Mouse (Mus musculus) forebrain, embryonic 14.5 days (tissue): ENCODE data around the gene Cdiptos. TPM values are rescaled to one million over a fixed set of nuclear protein-coding genes. Genes with fewer than 3 reads are reported as not detected.

ENCODE experiments used
- ATAC-seq: fragments of 200-750 bp; cut with Nextera tagmentation; 2 replicates; pipeline ENCODE4 v1.8.0; 2017; ENCODE audit warnings: mild to moderate bottlenecking, moderate library complexity
- DNase-seq: peaks from one replicate; pipeline ENCODE4 v3.0.0-alpha.2; 2015; ENCODE audit warnings: low spot score
- H3K27ac ChIP-seq: fragments of 300-500 bp; sonication (generic); 2 replicates; pipeline ENCODE4 v1.5.1; 2014; ENCODE audit warnings: low read depth, mild to moderate bottlenecking, control low read depth, low read length, moderate library complexity
- H3K27me3 ChIP-seq: fragments of 300-500 bp; sonication (generic); replicated peaks from 2 replicates; pipeline ENCODE4 v1.6.1; 2014; ENCODE audit warnings: low read length, control low read depth, mixed read lengths; ENCODE audit not compliant: control insufficient read depth, insufficient read depth
- H3K36me3 ChIP-seq: fragments of 300-500 bp; sonication (generic); 2 replicates; pipeline ENCODE4 v1.6.1; 2014; ENCODE audit warnings: low read length, control low read depth; ENCODE audit not compliant: control insufficient read depth, insufficient read depth
- H3K4me1 ChIP-seq: fragments of 300-500 bp; sonication (generic); 2 replicates; pipeline ENCODE4 v1.6.1; 2014; ENCODE audit warnings: antibody characterized with exemption, low read length, control low read depth; ENCODE audit not compliant: control insufficient read depth, insufficient read depth
- H3K4me2 ChIP-seq: fragments of 300-500 bp; sonication (generic); 2 replicates; pipeline ENCODE4 v1.6.1; 2014; ENCODE audit warnings: mild to moderate bottlenecking, control low read depth, low read length
- H3K4me3 ChIP-seq: fragments of 300-500 bp; sonication (generic); 2 replicates; pipeline ENCODE4 v1.5.1; 2014; ENCODE audit warnings: low read depth, low read length, control low read depth
- H3K9ac ChIP-seq: fragments of 300-500 bp; sonication (generic); 2 replicates; pipeline ENCODE4 v1.6.1; 2014; ENCODE audit warnings: mild to moderate bottlenecking, low read length, control low read depth, moderate library complexity
- H3K9me3 ChIP-seq: fragments of 300-500 bp; sonication (generic); replicated peaks from 2 replicates; pipeline ENCODE4 v1.6.1; 2016; ENCODE audit warnings: low read length, control low read depth, mixed read lengths; ENCODE audit not compliant: control insufficient read depth
- WGBS: fragments of 180-500 bp; shearing (Covaris S2); extraction: QIAGEN DNeasy Blood & Tissue Kit; methylation state at CpG from one replicate; pipeline ENCODE4 v1.1.7; 2014; 5-methylcytosine and 5-hydroxymethylcytosine counted together
- polyA plus RNA-seq: library from polyadenylated mRNA; unstranded; fragments of >200 nt; fragmentation: Nextera tagmentation; extraction: Ambion mirVana; gene quantifications from 2 replicates; pipeline ENCODE4 v1.2.1, GENCODE M21; 2014

Cdiptos gene
- polyA plus RNA-seq, 1 experiment from 2014 or later: 1.0 TPM

DNA sequence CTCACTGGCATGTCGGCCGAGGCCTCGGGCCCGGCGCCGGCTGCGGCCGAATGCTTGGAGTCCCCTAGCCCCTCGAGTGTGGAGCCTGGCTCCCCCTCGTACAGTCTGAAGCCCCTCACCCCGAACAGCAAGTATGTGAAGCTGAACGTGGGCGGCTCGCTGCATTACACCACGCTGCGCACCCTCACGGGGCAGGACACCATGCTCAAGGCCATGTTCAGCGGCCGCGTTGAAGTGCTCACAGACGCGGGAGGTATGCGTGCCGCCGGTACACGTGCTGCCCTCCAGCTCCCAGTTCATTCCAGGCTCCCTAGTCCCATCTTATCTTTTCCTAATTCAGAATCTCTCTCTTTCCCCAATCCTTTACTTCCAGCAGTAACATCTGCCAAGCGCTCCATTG, 46.9 kb downstream of the Cdiptos start:
- H3K4me2 ChIP-seq: peak overlapping the region; percentile 89
- H3K36me3 ChIP-seq: peaks cover 20% of the 10 kb centered on the region
- H3K4me1 ChIP-seq: peaks cover 9% of the 10 kb centered on the region
- ATAC-seq: peak; percentile 79
- H3K27ac ChIP-seq: peak overlapping the region; percentile 60; the same call in 1 of the 2 replicates
- no peaks in the 10 kb centered on the region for H3K9me3 ChIP-seq
- no peak for DNase-seq
- H3K27me3 ChIP-seq: no peaks in the 10 kb centered on the region
- H3K9ac ChIP-seq: peak overlapping the region; percentile 84
- peak overlapping the region; percentile 86 for H3K4me3 ChIP-seq
- WGBS: under 1% methylated on average over 27 of the region's 27 CpGs

DNA sequence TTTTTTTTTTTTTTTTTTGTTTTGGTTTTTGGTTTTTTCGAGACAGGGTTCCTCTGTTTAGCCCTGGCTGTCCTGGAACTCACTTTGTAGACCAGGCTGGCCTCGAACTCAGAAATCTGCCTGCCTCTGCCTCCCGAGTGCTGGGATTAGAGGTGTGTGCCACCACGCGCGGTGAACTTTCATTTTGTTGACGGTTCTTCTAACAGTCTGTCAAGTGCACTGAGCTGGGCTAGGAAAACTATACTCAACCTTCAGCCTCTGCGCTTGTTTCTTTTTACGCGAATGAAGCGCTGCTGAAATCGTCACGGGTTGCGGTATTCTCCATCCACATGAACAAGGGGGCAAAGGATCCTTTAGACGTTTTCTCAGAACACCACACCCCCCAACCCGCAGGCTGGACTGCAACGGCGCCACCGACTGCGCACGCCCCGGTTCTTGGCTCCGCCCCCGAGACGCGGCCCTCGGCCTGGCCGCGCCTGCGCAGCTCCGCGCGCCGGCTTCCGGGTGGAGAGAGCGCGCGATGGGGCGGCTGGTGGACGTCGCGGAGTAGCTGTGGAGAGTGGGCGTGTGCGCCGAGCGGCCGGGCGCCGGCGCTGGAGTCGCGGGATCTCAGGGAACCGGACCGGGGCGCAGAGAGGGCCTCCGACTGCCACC, 47.4 kb downstream of the Cdiptos start, which contains the start of gene Kctd13:
Gene Kctd13 (plus strand): TSS at position 496 of the 654 bp plus-strand sequence.
- H3K27me3 ChIP-seq: no peaks in the 10 kb centered on the region
- H3K27ac ChIP-seq: peak within 1 kb of the TSS; percentile 60; the same call in 1 of the 2 replicates
- peak within 1 kb of the TSS; percentile 89 for H3K4me2 ChIP-seq
- H3K9ac ChIP-seq: peak within 1 kb of the TSS; percentile 84
- H3K4me3 ChIP-seq: peak within 1 kb of the TSS; percentile 86
- ATAC-seq (peak; percentile 98), DNase-seq (peak; percentile 93)
- peaks cover 20% of the 10 kb centered on the region for H3K36me3 ChIP-seq
- peaks cover 9% of the 10 kb centered on the region for H3K4me1 ChIP-seq
- H3K9me3 ChIP-seq: no peaks in the 10 kb centered on the region
- WGBS: 4% methylated on average over 54 of the region's 56 CpGs

DNA sequence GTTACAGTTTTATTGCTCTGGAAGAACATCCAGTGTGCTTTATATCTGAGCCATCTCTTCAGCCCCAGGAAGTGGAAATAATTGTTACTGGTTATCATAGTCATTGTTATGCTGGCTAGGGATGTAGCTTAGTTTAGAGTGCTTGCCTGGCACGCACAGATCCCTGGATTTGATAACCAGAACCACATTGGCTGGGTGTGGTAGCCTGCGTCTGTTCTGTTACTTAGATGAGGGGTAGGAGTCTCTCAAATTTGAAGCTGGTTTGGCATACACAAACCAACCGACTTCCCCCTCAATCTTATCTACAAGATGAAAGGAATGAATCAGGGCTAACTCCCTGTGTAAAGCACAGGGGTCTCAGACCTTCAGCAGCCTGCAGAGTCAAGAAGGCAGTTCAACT, 49.6 kb downstream of the Cdiptos start:
- DNase-seq (no peak), ATAC-seq (no peak)
- no peak overlapping the region for H3K4me2 ChIP-seq
- H3K9ac ChIP-seq: no peak overlapping the region
- H3K9me3 ChIP-seq: no peaks in the 10 kb centered on the region
- H3K36me3 ChIP-seq: peaks cover 8% of the 10 kb centered on the region
- 70% methylated on average over 3 of the region's 3 CpGs for WGBS
- H3K4me1 ChIP-seq: peaks cover 15% of the 10 kb centered on the region
- no peak overlapping the region for H3K4me3 ChIP-seq
- no peak overlapping the region for H3K27ac ChIP-seq
- no peaks in the 10 kb centered on the region for H3K27me3 ChIP-seq

DNA sequence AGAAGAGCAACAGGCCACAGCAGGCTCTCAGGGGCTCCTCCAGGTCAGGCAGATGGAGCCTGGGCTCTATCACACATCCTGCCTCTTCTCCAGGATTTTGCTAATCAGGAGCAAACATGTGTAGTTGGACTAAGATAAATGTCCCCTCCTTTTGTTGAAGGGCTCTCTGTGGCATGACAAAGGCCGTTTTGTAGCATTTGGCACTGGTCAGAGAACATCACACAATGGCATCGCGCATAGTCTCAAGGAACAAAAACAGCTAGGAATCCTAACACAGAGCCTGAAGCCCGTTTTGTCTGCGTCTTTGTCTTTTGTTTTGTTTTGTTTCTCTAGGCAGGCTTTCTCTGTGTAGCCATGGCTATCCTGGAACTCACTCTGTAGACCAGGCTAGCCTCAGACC, 51.9 kb downstream of the Cdiptos start:
- no peaks in the 10 kb centered on the region for H3K9me3 ChIP-seq
- no peaks in the 10 kb centered on the region for H3K36me3 ChIP-seq
- no peak overlapping the region for H3K4me2 ChIP-seq
- no peaks in the 10 kb centered on the region for H3K27me3 ChIP-seq
- no peak overlapping the region for H3K27ac ChIP-seq
- 65% methylated on average over 5 of the region's 5 CpGs for WGBS
- DNase-seq: no peak
- H3K4me1 ChIP-seq: 0 out of 2 replicates have a peak, but pooled peaks cover 6% of the 10 kb centered on the region
- no peak overlapping the region for H3K4me3 ChIP-seq
- no peak overlapping the region for H3K9ac ChIP-seq
- ATAC-seq: no peak

DNA sequence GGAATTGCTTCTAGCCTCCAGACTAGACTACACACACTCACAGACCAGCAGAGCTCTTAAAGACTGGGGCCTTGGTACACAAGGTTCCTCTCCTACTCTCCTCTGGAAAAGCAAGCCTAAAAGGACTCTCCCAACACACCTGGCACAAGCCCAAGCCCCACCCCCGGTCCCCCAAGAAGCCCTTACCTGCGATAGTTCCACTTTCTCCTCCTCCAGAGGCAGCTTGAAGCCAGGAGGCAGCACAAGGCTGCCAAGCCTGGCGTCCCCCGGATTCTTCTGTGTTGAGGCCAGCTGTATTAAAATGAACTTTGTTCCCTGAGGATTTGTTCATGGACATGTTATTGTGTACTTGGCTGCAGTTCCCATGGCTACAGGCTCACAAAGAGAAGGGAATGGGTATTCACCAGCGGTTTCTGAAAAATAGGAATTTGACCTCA, 53.3 kb downstream of the Cdiptos start, which contains the start of gene Tmem219:
Gene Tmem219 (minus strand): TSS at position 294 of the 437 bp plus-strand sequence.
- Histone ChIP-seq H3K9me3 (no peaks in the 10 kb centered on the region), H3K4me2 (peak within 1 kb of the TSS; percentile 28), H3K36me3 (no peaks in the 10 kb centered on the region), H3K4me3 (no peak within 1 kb of the TSS), H3K27me3 (no peaks in the 10 kb centered on the region), H3K27ac (peak within 1 kb of the TSS; percentile 72), H3K9ac (peak within 1 kb of the TSS; percentile 50), H3K4me1 (0 out of 2 replicates have a peak, but pooled peaks cover 6% of the 10 kb centered on the region)
- DNase-seq: peak; percentile 76
- ATAC-seq: peak; percentile 60
- WGBS: 15% methylated on average over 5 of the region's 5 CpGs

Other genes with a start within 250 kb of the Cdiptos start
- gene Mapk3, start 216.5 kb downstream of the Cdiptos start, polyA plus RNA-seq: 90.8 and 99.7 TPM in 2 replicates
- gene Gdpd3, start 209.8 kb downstream of the Cdiptos start, polyA plus RNA-seq: 1.2 and 1.3 TPM in 2 replicates
- 206 and 230 TPM in 2 replicates for gene Ypel3, start 199.1 kb downstream of the Cdiptos start, polyA plus RNA-seq
- 0.42 and 0.47 TPM in 2 replicates for gene Tbx6, start 194.6 kb downstream of the Cdiptos start, polyA plus RNA-seq
- 231 and 256 TPM in 2 replicates for gene Ppp4c, start 183.6 kb downstream of the Cdiptos start, polyA plus RNA-seq
- 31.3 and 37.4 TPM in 2 replicates for gene Fam57b, start 178.4 kb downstream of the Cdiptos start, polyA plus RNA-seq
- not detected in 2 replicates for gene 4930451I11Rik, start 144.5 kb downstream of the Cdiptos start, polyA plus RNA-seq
- 4.9 and 6.7 TPM in 2 replicates for gene Doc2a, start 128.7 kb downstream of the Cdiptos start, polyA plus RNA-seq
- gene Hirip3, start 114.1 kb downstream of the Cdiptos start, polyA plus RNA-seq: 12.0 and 13.7 TPM in 2 replicates
- 91.3 and 104 TPM in 2 replicates for gene Ino80e, start 113.7 kb downstream of the Cdiptos start, polyA plus RNA-seq
- 25.9 and 31.0 TPM in 2 replicates for gene Taok2, start 91.4 kb downstream of the Cdiptos start, polyA plus RNA-seq
- 34.3 and 44.9 TPM in 2 replicates for gene Tmem219, start 53.2 kb downstream of the Cdiptos start, polyA plus RNA-seq
- gene Kctd13, start 47.2 kb downstream of the Cdiptos start, polyA plus RNA-seq: 69.3 and 89.2 TPM in 2 replicates
- gene Asphd1, start 26.5 kb downstream of the Cdiptos start, polyA plus RNA-seq: 4.4 and 6.0 TPM in 2 replicates
- gene Sez6l2, start 25.5 kb downstream of the Cdiptos start, polyA plus RNA-seq: 33.8 and 34.6 TPM in 2 replicates
- gene Cdipt, start 184 bp downstream of the Cdiptos start, polyA plus RNA-seq: 92.4 and 96.0 TPM in 2 replicates
- 1.8 and 2.7 TPM in 2 replicates for gene Mvp, start 38.5 kb upstream of the Cdiptos start, polyA plus RNA-seq
- 0.34 and 0.74 TPM in 2 replicates for gene Pagr1b, start 40.4 kb upstream of the Cdiptos start, polyA plus RNA-seq
- 22.3 and 25.1 TPM in 2 replicates for gene Pagr1a, start 41.3 kb upstream of the Cdiptos start, polyA plus RNA-seq
- gene Gm42742, start 45.0 kb upstream of the Cdiptos start, polyA plus RNA-seq: 65.0 and 68.5 TPM in 2 replicates
- 13.7 and 20.1 TPM in 2 replicates for gene Prrt2, start 45.1 kb upstream of the Cdiptos start, polyA plus RNA-seq
- 53.1 and 54.1 TPM in 2 replicates for gene Maz, start 50.9 kb upstream of the Cdiptos start, polyA plus RNA-seq
- 75.9 and 91.8 TPM in 2 replicates for gene Kif22, start 66.4 kb upstream of the Cdiptos start, polyA plus RNA-seq
- not detected in 2 replicates for gene Zg16, start 111.2 kb upstream of the Cdiptos start, polyA plus RNA-seq
- gene AI467606, start 115.3 kb upstream of the Cdiptos start, polyA plus RNA-seq: 1.5 and 2.2 TPM in 2 replicates
- gene Qprt, start 146.1 kb upstream of the Cdiptos start, polyA plus RNA-seq: 0.66 and 0.91 TPM in 2 replicates
- gene Spn, start 161.7 kb upstream of the Cdiptos start, polyA plus RNA-seq: not detected in 2 replicates
- gene Cd2bp2, start 220.0 kb upstream of the Cdiptos start, polyA plus RNA-seq: 73.6 and 78.6 TPM in 2 replicates
- 13.6 and 13.7 TPM in 2 replicates for gene Tbc1d10b, start 232.4 kb upstream of the Cdiptos start, polyA plus RNA-seq
- 4.6 and 5.3 TPM in 2 replicates for gene Mylpf, start 232.8 kb upstream of the Cdiptos start, polyA plus RNA-seq